Mouse (Mus musculus) stomach, postnatal 0 days (tissue): ENCODE measurements at regions not wholly inside any gene's neighbourhood (a gene's known extent, or its start where the extent isn't known, plus 50 kb on each side); places are given as distances from the start of the nearest gene placed in this dataset.

Source experiments
- CTCF ChIP-seq: IDR thresholded peaks from 2 replicates; pipeline ENCODE4 v1.5.1; 2016; ENCODE audit warnings: antibody characterized with exemption, low read depth, mild to moderate bottlenecking, moderate library complexity
- EP300 ChIP-seq: optimal IDR thresholded peaks from 2 replicates; pipeline ENCODE3; 2016; ENCODE audit warnings: antibody characterized with exemption

DNA sequence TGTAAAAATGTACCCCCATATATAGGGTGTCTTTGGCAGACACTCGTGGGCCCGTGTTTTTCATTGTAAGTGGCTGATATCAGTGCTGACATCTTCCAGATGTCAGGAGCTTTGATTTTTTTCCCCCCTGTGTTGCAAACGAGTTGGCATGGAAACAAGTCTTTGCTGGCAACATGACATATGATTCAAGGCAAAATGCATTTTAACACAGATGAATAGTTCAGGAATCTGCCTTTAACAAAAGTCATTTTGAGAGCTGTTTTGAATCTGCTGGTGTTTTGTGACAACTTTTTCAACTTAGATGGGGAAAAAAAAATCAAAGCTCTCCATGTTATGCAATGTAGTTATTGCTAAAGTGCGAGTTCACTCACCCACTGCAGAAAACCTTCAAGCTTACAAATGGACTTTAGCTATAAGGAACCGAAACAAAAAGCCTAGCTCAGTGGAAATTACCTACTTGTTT lies 148.8 kb upstream of the Ptbp2 start:
- TF ChIP-seq EP300 (no peak), CTCF (no peak)
